Mouse (Mus musculus) right cerebral cortex, postnatal 25 days (tissue): ENCODE data around the gene Trrap.
"Not testable (repeated sequence)": the region's sequence is repeated elsewhere in the genome, so short reads cannot be mapped to it uniquely, and the experiment has no call there.

Experiments used
- DNase-seq: peaks from one replicate; pipeline ENCODE4 v3.0.0; 2022

The Trrap gene

DNA sequence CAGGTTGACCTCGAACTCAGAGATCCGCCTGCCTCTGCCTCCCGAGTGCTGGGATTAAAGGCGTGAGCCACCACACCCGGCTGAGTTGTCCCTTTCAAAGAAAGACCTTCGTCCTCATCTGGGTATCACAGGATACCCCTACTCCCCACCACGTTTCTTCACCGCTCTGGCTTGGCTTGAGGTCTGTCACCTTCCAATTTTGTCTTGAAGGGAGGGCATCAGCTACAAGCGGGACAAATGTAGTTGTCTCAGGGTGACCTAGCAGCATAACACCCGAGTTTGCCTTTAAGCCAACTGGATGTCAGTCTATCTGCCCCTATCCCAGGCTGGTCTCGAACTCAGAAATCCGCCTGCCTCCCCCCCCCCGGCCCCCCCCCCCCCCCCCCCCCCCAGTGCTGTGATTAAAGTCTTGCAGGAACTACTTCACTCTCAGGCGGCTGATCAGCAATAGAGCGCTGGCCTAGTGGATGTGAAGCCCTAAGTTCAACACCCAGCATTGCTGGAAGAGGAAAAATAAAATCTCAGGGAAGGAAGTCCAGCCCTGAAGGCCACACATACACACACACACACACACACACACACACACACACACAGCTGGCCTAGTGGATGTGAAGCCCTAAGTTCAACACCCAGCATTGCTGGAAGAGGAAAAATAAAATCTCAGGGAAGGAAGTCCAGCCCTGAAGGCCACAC is at the start of gene Trrap:
TSS of gene Trrap (plus strand) at position 627 of the 693 bp plus-strand sequence.
- not testable (repeated sequence) for DNase-seq

DNA sequence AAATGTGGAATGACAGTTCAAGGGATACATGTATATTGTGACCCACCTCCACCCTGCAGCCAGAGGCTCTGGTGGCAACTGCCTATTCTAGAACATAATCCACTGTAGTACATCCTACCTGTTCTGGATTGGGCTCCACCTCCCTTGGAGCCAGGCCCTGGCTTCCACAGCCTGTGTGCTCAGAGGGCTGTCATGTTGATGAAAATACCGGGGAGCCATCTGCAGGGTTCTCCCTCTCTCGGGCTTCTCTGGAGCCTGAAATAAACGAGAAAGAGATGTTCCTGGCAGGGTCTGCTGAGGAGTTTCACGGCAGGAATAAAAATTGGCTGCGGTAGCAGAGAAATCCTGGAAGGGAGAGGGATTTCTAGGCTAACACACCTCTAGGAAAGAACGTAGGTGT is 47.8 kb upstream of the Trrap start:
- DNase-seq: peak; percentile 61

DNA sequence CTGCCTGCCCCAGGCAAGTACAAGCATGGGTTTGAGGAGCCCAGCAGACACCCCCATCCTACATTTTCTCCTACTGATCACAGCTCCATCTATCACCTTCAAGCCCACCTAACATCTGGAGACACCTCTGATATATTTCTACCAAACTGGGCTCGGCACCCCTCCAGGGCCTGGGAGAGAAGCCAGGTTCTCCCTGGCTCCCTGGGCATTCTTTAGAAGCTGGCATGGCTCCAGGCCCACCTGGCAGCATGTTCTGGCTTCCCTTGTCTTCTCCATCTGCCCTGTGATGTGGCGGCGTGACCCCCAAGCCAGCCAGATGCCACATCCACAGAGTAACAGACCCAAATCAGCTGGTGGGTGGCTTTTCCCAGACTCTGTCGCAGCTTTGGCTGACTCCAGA is 47.3 kb upstream of the Trrap start:
- peak; percentile 61 for DNase-seq

DNA sequence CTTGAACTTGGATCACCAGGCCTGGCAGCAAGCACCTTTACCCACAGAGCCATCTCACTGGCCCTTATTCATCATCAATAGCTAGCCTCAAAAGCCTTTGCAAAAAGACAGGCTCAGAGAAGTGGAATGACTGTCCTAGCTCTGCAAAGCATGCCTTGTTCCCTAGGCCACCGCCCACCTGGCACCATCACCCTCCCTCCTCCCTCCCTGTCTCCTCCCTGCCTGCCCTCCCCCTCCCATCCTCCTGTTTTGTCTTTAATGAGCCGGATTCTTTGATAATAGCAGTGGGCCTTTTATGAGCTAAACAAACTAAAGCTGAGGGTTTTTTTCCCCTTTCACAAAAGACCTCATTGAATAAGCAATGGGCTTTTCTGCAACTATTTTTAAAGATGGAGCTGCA is 42.6 kb upstream of the Trrap start:
- no peak for DNase-seq

DNA sequence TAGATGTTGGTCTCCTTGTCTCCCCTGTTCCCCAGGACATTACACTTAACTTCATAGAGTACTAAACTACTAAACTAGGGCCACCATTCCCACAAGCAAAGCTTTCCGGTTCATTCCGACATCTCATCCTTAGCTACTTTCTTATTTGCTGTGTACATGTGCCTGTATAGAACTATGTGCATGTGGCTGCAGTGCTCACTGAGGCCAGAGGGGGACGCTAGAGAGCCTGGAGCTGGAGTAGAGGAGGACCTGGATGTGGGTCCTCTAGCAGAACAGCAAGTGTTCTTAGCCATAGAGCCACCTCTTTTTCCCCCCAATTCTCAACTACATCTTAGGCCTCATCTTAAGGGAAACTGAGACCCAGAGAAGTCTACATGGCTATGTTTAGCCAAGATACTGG is 42.0 kb upstream of the Trrap start:
- DNase-seq: no peak

DNA sequence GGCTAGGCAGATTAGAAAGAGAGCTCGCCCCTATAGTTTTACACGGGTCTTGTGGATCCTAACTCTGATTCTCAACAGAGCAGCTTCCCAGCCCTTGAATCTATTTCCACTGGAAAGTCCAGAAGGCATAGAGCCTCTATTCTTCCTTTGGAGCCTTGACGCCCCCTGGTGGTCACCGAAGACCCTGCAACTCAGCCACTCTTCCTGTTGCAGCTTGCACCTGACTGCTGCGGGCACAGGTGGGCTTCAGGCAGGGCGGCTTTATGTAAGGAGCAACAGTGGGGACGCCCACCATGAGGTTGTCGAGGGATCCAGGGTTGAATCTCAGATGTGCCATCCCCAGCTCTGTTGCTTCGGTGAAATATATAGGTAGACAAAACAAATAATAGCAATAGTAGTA is 40.4 kb upstream of the Trrap start:
- DNase-seq: peak; percentile 66

DNA sequence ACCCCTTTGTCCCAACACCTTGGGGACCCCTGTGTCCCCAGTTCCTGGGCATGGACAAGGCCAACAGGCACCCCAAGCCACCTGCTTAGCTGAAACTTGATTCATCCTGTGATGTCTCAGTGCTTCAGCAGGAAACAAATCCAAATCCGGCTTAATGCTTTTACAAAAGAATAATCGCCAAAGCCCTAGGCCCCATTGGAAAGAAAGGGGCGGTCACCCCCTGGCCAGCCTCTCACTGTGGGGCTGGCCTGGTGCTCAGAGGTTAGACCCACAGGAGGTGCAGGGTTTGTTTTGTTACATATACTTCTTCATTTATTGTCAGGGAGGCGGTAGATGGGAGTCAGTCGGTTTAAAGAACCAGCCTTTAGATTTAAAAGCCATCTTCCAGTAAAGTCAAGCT is 39.3 kb upstream of the Trrap start:
- no peak for DNase-seq

DNA sequence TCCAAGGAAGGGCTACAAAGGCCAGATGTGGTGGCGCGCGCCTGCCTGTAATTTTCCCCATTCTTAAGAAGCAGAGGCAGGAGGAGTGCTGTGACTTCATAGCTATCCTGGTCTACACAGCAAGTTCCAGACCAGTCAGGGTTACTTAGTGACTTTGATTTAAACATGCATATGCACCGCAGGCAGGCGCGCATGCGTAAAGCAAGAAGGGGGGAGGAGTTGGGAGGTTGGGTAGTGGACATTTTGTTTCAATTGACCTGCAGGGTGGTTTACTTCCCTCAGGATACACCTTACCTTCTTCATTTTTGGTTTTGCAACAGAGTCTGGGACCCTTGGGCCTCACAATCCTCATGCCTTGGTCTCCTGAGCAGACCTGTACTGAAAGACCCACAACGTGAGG is 38.3 kb upstream of the Trrap start:
- DNase-seq: no peak

DNA sequence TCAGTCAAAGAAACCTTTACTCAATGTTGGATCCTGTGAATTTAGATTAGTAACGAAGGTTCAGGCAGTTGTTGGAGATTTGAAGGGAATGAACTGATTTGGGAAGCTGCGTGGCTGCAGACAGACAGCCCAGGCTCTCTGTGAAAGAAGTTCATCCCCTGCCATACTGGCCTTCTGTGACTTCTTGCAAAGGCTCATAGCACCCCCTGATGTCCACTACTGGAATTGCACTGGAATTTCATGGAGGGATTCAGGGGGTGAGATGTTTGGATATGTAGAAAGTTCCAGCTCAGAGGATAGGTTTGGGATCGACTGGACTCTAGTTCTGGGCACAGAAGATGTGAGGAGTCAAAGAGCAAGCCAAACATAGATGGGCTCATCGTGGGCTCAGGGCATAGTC is 33.6 kb upstream of the Trrap start:
- DNase-seq: peak; percentile 58

DNA sequence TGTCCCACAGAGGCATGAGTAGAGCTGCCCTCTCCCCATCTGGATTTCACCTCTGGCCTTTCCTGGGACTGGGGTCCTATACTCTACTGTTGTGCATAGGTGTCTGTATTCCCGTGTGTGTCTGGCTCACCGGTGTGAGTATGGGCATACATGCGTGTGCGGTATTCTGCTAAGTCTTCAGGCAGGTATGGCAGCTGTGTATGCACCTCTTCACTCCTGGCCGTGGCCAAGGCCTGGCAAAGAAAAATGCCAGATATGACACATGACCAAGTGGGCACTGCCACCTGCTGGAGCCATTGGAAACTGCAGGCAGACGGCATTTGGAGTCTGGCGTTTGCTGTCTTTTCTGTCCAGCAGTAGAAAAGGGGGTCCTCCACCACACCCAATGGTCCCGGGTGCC is 32.6 kb upstream of the Trrap start:
- peak; percentile 69 for DNase-seq

DNA sequence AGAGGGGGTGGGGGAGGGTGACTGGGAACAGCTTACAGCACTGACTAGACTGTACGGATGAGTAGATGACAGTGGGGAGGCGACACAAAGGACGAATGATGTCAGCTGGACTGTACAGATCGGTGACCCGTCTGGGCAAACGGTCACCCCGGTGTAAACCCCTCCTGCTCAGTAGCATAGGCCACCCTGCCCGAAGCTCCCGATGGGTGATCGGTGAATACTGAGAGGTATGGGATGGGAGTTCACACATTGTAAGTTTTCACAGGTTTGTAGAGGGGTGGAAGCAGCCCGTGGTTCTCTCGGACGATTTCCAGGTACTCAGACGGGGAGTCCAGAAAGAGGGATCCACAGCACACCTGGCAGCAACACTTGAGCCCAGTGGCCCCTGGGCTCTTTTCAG is 30.4 kb upstream of the Trrap start:
- DNase-seq: no peak

DNA sequence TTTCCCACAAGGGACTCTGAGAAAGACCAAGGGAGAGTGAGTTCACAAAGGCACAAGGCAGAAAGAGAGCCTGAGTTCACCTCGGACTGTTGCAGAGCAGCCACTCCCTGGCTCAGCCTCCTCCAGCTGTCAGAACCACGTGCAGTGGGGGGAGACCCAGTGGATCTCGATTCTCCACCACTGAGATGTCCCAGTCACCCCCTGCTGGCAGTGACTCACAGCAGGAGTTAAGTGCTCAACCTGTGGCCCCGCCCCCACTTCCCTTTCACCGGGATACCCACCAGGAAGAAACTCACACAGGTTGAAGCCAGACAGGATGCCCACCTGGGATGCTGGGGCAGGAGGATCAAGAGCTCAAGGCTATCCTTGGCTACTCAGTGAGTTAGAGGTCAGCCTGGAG is 15.1 kb upstream of the Trrap start:
- DNase-seq: no peak

DNA sequence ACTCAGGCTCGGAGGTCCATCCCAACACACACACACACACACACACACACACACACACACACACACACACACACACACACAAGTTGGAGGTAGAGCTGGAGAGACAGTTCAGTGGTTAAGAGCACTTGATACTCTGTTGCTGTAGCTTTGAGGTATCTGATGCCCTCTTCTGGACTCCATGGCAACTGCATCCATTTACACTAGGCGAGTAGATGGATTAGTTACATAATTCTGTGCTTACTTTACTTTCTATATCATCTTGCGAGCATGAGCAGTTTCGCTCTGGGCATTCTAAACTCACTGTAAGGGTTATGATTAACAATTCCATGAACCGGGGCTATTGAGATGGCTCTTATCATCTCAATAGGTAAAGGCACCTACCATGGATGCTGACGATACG is 14.5 kb upstream of the Trrap start:
- DNase-seq: peak; percentile 57

DNA sequence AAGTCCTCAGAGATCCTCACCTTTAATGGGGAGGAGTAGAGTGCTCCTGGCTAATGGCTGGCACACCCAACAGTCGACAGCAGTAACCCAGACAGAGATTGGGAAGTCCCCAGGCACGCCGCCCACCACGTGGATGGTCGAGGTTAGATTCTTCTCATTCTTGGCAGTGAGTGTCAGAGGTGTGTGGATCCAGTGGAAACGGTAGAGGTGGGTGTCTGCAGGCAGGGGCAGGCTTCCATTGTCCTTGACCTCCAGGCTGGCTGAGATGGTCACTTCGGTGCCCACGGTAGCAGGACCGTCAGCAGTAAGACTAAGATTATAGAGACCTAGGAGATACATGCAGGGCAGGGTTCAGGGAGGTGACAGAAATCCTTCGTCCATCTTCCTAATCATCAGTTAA is 12.3 kb upstream of the Trrap start:
- DNase-seq: no peak

DNA sequence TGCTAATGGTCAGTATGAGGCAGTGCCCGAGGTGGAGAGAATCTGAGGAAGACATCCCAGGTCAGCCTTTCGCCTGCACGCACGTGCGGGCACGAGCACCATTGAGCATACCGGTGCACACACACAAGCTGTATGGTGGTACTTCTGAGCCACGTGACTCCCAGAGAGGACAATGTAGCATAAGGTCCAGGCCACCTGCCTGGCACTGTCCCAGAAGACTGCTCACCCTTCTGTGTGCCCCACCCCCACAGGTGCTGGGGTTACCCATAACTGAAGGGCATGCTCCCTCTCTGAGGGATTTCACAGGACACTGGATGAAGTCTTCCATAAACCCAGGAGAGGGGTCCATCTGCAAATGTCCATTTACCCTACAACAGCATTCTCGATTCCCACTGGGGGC is 10.1 kb upstream of the Trrap start:
- no peak for DNase-seq

DNA sequence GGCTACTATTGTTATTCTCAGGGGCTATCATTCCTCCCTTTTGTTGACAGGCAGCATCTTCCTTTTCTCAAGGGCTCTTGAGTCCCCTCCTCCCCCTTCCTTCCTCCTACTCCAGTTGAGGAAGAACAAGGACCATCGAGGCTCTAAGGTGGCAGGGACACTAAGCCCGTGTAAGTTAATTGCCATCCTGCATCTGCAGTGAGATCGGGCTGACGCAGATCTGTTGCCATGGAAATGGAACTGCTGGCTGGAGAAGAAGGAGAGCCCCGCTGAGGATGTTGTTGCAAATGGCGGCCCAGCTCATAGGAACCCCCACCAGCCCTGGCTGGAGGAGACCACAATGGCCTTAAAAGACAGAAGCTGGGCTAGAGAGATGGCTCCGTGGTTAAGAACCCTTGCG is 9.1 kb upstream of the Trrap start:
- DNase-seq: peak; percentile 37

DNA sequence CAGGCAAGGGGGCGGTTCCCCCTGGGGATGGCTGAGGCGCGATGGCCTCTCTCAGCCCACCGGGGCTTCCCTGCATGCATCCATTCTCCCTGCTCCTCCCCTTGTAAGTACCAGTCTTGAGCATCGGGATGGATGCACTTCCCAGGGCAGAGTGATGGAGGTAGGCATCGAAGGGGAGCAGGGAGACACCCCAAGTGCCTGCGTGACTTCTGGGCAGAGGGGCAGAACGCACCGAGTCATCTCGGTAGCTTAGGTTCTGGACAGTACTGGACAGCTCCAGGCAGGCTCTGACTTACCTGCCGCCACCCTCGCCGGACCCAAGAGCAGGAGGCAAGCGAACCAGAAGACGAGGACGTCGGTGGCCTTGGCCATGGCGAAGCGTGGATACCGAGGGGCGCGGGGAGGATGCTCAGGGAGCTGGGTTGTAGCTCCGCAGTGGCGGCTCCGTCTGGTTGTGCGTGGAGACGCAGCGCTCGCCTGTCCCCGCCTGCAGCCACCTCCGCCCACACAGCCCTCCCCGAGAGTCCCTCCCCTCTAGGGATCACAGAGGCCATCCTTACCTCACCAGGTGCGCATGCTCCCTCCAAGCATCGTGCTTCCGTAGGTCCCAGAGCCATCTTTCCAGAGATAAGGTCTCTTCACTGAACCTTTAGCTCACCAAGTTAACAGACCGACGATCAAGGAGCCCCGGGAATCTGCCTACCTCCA is 6.2 kb upstream of the Trrap start, which contains the start of gene Tmem130:
TSS of gene Tmem130 (minus strand) at position 658 of the 708 bp plus-strand sequence.
- DNase-seq: peak; percentile 82

DNA sequence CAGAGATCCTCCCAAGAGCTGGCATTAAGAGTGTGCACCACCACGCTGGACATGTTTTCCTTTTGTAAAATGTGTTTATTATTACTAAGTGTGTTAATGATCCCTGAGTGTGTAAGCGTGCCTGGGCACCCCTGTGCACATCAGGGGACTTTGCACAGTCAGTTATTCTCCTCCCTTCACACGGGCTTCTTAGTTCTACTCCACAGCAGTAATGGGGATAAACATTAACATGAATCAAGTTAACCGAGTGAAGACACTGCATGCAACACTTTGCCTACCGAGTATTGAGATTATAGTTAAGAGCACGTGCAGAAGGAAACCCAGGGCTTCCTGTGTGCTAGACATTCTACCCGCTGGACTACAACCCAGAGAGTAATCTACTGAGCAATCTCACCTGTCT is 1.5 kb upstream of the Trrap start:
- DNase-seq: no peak

DNA sequence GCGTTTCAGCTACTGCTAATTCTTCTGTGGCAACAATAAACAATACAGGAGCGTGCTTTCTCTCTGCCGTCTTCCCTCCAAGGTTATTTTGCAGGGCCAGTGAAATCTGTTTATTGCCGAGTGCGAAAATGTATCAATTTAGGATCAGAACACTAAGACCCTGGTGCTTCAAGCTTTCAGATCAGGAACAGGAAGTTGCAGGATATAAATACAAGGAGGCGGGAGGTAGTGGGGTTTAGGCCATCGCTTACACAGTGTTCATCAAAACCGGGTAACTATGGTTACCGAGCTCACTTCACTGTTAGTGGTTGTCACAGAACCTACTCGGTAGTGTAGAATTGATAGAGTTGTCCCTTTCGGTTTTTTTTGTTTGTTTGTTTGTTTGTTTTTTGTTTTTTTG is 886 bp upstream of the Trrap start:
- DNase-seq: no peak

DNA sequence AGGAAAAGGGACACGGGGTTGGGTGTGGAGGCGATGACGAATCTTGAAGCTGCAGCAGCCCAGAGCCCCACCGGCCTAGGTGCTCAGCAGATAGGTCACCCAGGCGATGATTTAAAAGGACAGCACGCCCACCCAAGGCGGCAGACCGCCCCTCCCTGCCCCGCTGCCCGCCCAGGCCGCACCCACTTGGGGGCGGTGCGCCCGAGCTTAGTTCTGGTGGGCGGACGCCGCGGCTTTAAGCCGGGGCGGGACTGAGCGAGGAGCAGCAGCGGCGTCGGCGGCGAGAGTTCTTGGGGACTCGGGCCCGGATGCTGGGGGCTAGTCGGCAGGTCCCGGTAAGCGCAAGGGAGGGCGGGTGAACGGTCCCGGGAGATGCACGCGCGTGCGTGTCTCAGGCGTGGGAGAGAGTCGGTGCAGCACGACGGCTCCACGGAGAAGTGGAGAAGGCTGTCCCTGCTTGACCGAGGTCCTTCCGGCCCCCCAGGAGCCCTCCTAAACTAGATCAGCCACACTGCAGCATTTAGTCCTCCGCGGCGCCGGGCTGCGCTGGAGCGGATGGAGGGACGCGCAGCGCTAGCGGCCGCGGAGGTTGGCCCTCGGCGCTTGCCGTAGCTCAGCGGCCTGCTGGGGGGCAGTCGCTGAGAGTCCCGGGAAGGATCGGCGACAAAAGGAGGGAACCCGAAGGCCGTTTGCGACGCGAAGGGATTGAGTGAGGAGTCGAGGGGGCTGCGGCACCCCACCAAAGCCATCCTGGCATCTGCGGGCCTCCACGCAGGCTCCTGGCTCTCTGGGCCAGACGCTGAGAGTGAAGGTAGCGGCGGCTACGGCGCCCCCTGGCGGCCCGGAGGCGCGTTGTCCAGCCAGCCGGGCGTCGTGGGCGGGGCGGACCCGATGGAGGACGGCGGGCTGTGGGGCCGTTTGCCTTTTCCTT is 644 bp downstream of the Trrap start:
- DNase-seq: peak; percentile 91

DNA sequence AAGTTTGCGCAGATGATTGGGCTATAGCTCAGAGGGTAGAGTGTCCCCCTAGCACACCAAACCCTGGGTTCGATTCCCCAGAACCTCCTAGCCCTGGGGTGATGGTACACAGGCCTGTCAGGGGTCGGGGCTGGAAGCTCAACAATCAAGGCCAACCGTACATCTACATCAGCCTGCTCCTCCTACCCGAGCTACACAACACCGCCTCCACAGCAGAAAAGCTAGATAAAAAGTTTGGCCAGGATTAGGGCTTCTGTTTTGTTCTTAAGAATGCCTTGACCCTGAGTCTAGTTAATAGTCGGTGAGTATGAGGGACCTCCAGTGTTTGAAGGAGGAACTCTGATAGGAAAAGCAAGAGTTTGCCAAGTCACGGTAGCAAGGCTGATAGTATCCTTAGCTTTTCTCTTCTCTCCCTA is 1.5 kb downstream of the Trrap start:
- DNase-seq: no peak

DNA sequence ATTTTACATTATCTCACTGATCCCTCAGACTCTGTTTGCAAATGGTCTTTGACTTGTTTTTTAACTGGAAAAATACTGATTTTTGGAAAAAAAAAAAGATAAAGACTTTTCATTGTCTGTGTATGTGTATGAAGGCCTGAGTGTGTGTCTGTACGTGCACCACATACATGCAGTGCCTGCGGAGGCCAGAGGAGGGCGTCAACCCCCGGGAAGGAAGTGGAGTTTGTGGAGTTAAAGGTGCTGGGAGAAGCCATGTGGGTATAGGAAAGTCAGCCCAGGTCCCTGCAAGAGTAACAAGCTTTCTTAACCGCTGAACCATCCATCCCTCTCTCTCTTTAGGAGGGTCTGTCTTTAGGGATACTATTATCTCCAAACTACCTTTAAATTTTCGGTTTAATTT is 5.7 kb downstream of the Trrap start:
- no peak for DNase-seq

DNA sequence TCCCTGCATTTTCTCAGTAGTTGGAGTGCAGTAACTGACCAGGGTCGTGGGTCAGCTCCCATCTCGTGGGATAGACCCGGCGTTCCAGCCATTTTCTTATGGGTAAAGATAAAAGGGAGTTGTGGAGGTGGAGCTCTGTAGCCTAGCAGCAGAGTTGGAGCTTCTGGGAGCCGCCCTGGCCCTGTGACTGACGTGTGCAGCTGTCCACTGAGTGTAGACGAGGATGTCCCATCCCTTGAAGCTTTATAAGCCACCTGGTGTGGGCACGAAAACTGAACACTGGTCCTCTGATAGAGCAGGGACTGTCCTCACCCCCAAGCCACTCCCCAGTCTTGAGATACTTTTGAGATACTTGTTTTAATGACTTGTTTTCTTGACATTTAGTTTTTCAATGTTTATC is 13.1 kb downstream of the Trrap start:
- no peak for DNase-seq

DNA sequence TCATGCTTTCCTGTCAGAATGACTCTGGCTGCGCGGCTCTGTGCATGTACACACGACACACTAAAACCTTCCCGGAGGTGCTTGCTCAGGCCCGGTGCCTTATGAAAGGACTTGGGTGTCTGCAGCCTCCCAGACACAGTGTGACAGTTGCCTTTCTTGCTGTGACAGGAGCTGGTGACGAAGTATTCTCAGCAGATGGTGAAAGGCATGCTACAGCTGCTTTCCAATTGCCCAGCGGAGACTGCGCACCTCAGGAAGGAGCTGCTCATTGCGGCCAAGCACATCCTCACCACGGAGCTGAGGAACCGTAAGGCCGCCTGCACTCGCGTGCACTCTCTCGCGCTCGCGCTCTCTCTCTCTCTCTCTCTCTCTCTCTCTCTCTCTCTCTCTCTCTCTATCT is 18.9 kb downstream of the Trrap start:
- DNase-seq: no peak
